Comparison of ENCODE assay signal across 9 mouse cellular contexts in genomic region chr2:4510208-4511079, GRCm38 (mm10).
DNase-seq lines count a peak whose midpoint lies in the region; ATAC-seq and TF ChIP-seq lines count a peak whose summit lies in the region.
"Had no signal": no experiment of that assay in that cellular context is flagged by ENCODE, and none has a peak within 500 bp of the region (broad histone marks: within the 10 kb centered on the region; RNA-seq: fewer than 3 reads in every experiment).

No protein-coding gene starts in this region.

- TF ChIP-seq CTCF in heart, postnatal 0 days (IDR thresholded peaks at IDR 0.05; ENCODE audit: low read depth), result no peak

- TF ChIP-seq EP300 in heart, postnatal 0 days (IDR thresholded peaks at IDR 0.05; ENCODE audit: low read depth), result no peak

- no peak for DNase-seq in heart, postnatal 0 days (ENCODE audit: low spot score)
- DNase-seq in heart, postnatal 14 days, result no peak
- DNase-seq in NIH3T3 (ENCODE audit: low read depth), result peak; percentile 42
- no peak for DNase-seq in liver, embryonic 11.5 days (ENCODE audit: low spot score)
- no peak for DNase-seq in thymus, postnatal 25 days
- DNase-seq in spleen, adult 18-20 months, result no peak
- no peak for DNase-seq in thymus, postnatal 36 days
- DNase-seq: gastrocnemius, postnatal 10 days had no signal

- H3K4me2 ChIP-seq in heart, postnatal 0 days (ENCODE audit: low read depth, low read length), result no peak overlapping the region
- H3K4me2 ChIP-seq in intestine, embryonic 15.5 days (replicated peaks), result peak overlapping the region; percentile 20
- H3K4me2 ChIP-seq in liver, embryonic 11.5 days, result peak overlapping the region; percentile 4; the same call in 1 of the 2 replicates

- ATAC-seq in heart, postnatal 0 days (ENCODE audit: insufficient read depth, low read depth), result no peak
- ATAC-seq in intestine, embryonic 15.5 days, result peak; percentile 82
- peak; percentile 41 for ATAC-seq in liver, embryonic 11.5 days (replicated peaks; ENCODE audit: low FRiP score)

- intact Hi-C loops in heart, postnatal 14 days (cut with DNase I), result no loop called here

- no peak overlapping the region for H3K4me3 ChIP-seq in heart, postnatal 0 days (ENCODE audit: low read depth, low read length)
- no peak overlapping the region for H3K4me3 ChIP-seq in intestine, embryonic 15.5 days (replicated peaks)
- no peak overlapping the region for H3K4me3 ChIP-seq in liver, embryonic 11.5 days (ENCODE audit: low read depth, low read length)

- 0 out of 2 replicates have a peak overlapping the region, but pooled peaks have one; percentile 27 for H3K27ac ChIP-seq in heart, postnatal 0 days (ENCODE audit: low read depth)
- H3K27ac ChIP-seq in intestine, embryonic 15.5 days, result peak overlapping the region; percentile 81
- peak overlapping the region; percentile 45; the same call in 1 of the 2 replicates for H3K27ac ChIP-seq in liver, embryonic 11.5 days (ENCODE audit: low read depth, low read length)

- no peaks in the 10 kb centered on the region for H3K27me3 ChIP-seq in heart, postnatal 0 days (ENCODE audit: control insufficient read depth, insufficient read depth, low read length)
- no peaks in the 10 kb centered on the region for H3K27me3 ChIP-seq in intestine, embryonic 15.5 days (replicated peaks)
- no peaks in the 10 kb centered on the region for H3K27me3 ChIP-seq in liver, embryonic 11.5 days (replicated peaks; ENCODE audit: control insufficient read depth, insufficient read depth, low read length)

- H3K9me3 ChIP-seq in heart, postnatal 0 days (replicated peaks; ENCODE audit: control insufficient read depth, low read length), result no peaks in the 10 kb centered on the region
- no peaks in the 10 kb centered on the region for H3K9me3 ChIP-seq in intestine, embryonic 15.5 days
- H3K9me3 ChIP-seq in liver, embryonic 11.5 days (ENCODE audit: control insufficient read depth, low read length), result no peaks in the 10 kb centered on the region

- no peaks in the 10 kb centered on the region for H3K4me1 ChIP-seq in heart, postnatal 0 days (ENCODE audit: control insufficient read depth, insufficient read depth)
- peaks cover 25% of the 10 kb centered on the region for H3K4me1 ChIP-seq in intestine, embryonic 15.5 days (replicated peaks)
- H3K4me1 ChIP-seq in liver, embryonic 11.5 days (replicated peaks; ENCODE audit: control insufficient read depth, insufficient read depth, low read length), result peaks cover 8% of the 10 kb centered on the region

- H3K36me3 ChIP-seq in heart, postnatal 0 days (replicated peaks; ENCODE audit: control insufficient read depth, insufficient read depth, low read length), result no peaks in the 10 kb centered on the region
- H3K36me3 ChIP-seq in intestine, embryonic 15.5 days, result no peaks in the 10 kb centered on the region
- H3K36me3 ChIP-seq in liver, embryonic 11.5 days (ENCODE audit: control insufficient read depth, insufficient read depth, low read length), result no peaks in the 10 kb centered on the region

- H3K9ac ChIP-seq in heart, postnatal 0 days (replicated peaks; ENCODE audit: low read depth, low read length), result no peak overlapping the region
- H3K9ac ChIP-seq in intestine, embryonic 15.5 days, result no peak overlapping the region
- no peak overlapping the region for H3K9ac ChIP-seq in liver, embryonic 11.5 days (ENCODE audit: low read depth, low read length)

- WGBS in heart, postnatal 0 days, result 72% methylated on average over 11 of the region's 11 CpGs
- 37% methylated on average over 11 of the region's 11 CpGs for WGBS in intestine, embryonic 15.5 days
- WGBS in liver, embryonic 11.5 days, result 72% methylated on average over 11 of the region's 11 CpGs

Comparison
In these comparisons a context has a peak if more than half of its experiments do, and no peak if none do; other contexts are left out.
1. H3K27ac ChIP-seq: peak in every context shown above with its lines; median percentile 81 in intestine, embryonic 15.5 days; 45 in liver, embryonic 11.5 days; 27 in heart, postnatal 0 days.